Mouse (Mus musculus) cerebellum, postnatal 25 days (tissue): ENCODE results near the gene Adgrl2.

ENCODE experiments used
- DNase-seq, 2 experiments: peaks; one replicate each; pipeline ENCODE4 v3.0.0; 2021; ENCODE audit warnings: mixed read lengths in 2 of 2

The Adgrl2 gene

GRCm38 (mm10) chr3:148920881-148921280, 69.5 kb downstream of the Adgrl2 start:
- DNase-seq = no peak

GRCm38 (mm10) chr3:148918425-148918824, 71.9 kb downstream of the Adgrl2 start:
- DNase-seq = no peak

GRCm38 (mm10) chr3:148917837-148918236, 72.5 kb downstream of the Adgrl2 start:
- DNase-seq = no peak

- no peak for DNase-seq
Measured at GRCm38 (mm10) chr3:148916226-148916625, 74.1 kb downstream of the Adgrl2 start.

- DNase-seq = no peak
Measured at GRCm38 (mm10) chr3:148912944-148913684, 77.2 kb downstream of the Adgrl2 start.

- no peak for DNase-seq
Measured at GRCm38 (mm10) chr3:148912536-148912935, 77.8 kb downstream of the Adgrl2 start.

- DNase-seq = no peak
Measured at GRCm38 (mm10) chr3:148907873-148908272, 82.5 kb downstream of the Adgrl2 start.

GRCm38 (mm10) chr3:148907024-148907778, 83.2 kb downstream of the Adgrl2 start:
- no peak for DNase-seq

- no peak for DNase-seq
Measured at GRCm38 (mm10) chr3:148905906-148906779, 84.2 kb downstream of the Adgrl2 start.

GRCm38 (mm10) chr3:148905435-148905834, 84.9 kb downstream of the Adgrl2 start:
- DNase-seq = no peak

GRCm38 (mm10) chr3:148899857-148900256, 90.5 kb downstream of the Adgrl2 start:
- no peak for DNase-seq

GRCm38 (mm10) chr3:148899416-148899815, 90.9 kb downstream of the Adgrl2 start:
- no peak for DNase-seq

GRCm38 (mm10) chr3:148898535-148899250, 91.7 kb downstream of the Adgrl2 start:
- DNase-seq = no peak

- no peak for DNase-seq
Measured at GRCm38 (mm10) chr3:148896281-148896680, 94.1 kb downstream of the Adgrl2 start.

- DNase-seq = no peak
Measured at GRCm38 (mm10) chr3:148895396-148896109, 94.8 kb downstream of the Adgrl2 start.

- no peak for DNase-seq
Measured at GRCm38 (mm10) chr3:148894867-148895266, 95.5 kb downstream of the Adgrl2 start.

GRCm38 (mm10) chr3:148887902-148888301, 102.5 kb downstream of the Adgrl2 start:
- no peak for DNase-seq

- no peak for DNase-seq
Measured at GRCm38 (mm10) chr3:148886956-148887355, 103.4 kb downstream of the Adgrl2 start.

GRCm38 (mm10) chr3:148885980-148886668, 104.2 kb downstream of the Adgrl2 start:
- DNase-seq = no peak

GRCm38 (mm10) chr3:148885184-148885583, 105.2 kb downstream of the Adgrl2 start:
- DNase-seq = no peak

GRCm38 (mm10) chr3:148881431-148881830, 108.9 kb downstream of the Adgrl2 start:
- DNase-seq = no peak
